Mouse (Mus musculus): ENCODE data around the gene 1700012P22Rik. TPM values are rescaled to one million over a fixed set of nuclear protein-coding genes. Genes with fewer than 3 reads are reported as not detected.
A peak's percentile ranks its signal among the peaks of the same experiment; 100 is the strongest.

1700012P22Rik gene
- polyA plus RNA-seq, 1 experiment from 2014 or later: not detected

DNA sequence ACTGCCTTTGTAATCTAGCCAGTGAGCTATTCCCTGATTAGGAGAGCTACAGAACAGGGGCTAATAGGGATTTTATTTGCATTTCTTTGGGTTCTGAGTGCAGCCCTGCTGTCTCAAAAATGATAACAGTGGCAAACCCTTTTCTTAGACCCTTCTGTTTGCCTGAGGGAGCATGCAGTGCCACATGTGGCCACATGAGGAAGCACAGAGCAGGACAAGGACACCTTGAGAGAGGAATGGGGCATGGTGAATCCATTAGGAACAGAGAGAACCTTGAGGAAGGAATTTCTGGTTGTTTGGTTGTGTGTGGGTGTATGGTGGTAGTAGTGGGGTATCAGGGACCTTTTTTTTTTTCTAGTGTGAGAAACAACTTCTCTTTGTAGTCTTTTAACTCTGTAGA, 17.9 kb downstream of the 1700012P22Rik start:
- ChIA-PET POLR2A (no interaction called here), CTCF (interaction anchor here (1.2 kb wide), 1 partner anchor 9 kb away, joined by 3 read pairs; no protein-coding TSS in a partner anchor)
- DNase-seq (ENCODE audit: low read depth, low spot score): no peak
- no peak for ATAC-seq
- in situ Hi-C loops (cut with MboI; ENCODE audit: low pct_unique_long_range_greater_than_20kb): loop anchor here (25.0 kb wide), 1 partner anchor 892 kb away; the partner anchor contains the start of gene Tnfrsf8
- peak; percentile 53 for TF ChIP-seq CTCF (IDR thresholded peaks at IDR 0.05)
- H3K27me3 ChIP-seq: no peaks in the 10 kb centered on the region

DNA sequence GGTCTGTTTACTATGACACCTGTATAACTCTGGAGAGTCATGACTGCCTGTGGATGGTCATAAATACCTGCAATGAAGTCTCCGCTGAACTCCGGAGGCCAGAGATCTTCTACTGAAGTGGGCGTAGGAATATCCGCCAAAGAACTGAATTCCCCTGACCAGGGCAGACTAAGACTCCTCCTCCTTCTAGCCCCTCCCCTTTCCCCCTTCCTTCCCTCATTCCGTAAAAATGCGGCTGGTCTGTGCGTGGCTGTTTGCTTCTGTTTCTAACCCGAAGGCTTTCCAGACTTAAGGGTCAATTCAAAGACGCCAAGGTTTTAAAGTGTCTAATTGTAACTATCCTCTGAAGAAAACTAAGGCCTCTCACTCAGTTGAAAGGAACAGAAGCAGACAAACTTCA, 30.3 kb downstream of the 1700012P22Rik start, which contains the start of gene Pramef12:
TSS of gene Pramef12 (minus strand) at position 175 of the 400 bp plus-strand sequence.
- ATAC-seq (no peak), DNase-seq (ENCODE audit: low read depth, low spot score) (no peak)
- in situ Hi-C loops (cut with MboI; ENCODE audit: low pct_unique_long_range_greater_than_20kb): loop anchor here (25.0 kb wide), 1 partner anchor 904 kb away; the partner anchor contains the start of gene Tnfrsf8
- TF ChIP-seq CTCF (IDR thresholded peaks at IDR 0.05): no peak
- H3K27me3 ChIP-seq: no peaks in the 10 kb centered on the region
- CTCF ChIA-PET: no interaction called here
- POLR2A ChIA-PET: no interaction called here

DNA sequence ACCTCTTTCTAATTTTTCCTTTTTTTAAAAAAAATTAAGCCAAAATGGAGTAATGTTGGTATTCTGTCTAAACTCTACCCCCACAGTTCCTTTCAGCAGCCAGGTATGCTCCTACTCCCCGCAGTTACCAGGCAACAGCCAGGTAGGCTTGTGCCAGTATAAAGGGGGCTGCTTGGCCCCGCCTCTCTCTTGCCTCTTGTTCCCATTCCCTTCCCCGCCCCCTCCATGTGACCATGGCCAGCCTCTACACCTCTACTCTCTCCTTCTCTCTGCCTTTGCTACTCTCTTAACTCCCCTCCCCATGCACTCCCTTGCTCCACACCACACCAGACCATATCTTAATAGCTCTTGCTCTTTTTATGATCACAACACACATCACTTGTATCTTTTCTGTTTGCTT, 32.3 kb downstream of the 1700012P22Rik start:
- ATAC-seq: no peak
- CTCF ChIA-PET: no interaction called here

DNA sequence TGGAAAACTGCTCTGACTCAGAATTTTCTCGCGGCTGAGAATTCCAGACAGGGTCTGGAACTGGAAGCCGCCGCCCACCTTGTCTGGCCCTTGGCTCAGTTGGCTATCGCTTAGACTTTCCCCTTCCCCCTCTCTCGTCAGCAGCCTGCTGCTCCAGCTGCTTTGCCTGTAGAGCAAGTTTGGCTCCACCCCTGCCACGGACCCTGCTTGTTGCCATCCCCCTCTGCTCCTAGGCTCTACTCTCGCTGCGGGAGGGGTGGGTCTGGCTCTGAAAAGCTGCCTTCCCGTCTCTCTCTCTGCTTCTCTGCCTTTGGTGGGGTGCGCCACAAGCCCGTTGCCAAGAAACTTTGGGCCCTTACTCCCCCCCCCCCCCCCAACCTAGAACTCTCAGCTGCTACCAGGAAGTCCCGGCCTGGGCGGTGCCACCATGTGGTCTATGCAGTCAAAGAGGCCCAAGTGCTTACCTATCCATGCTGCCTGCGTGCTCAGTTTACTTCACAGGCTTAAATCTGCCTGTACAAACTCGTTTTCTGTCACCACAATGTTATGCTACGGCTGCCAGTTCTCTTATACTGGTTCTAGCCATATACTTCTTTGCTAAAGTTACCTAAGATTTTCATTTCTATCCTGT, 34.0 kb downstream of the 1700012P22Rik start:
- CTCF ChIA-PET: no interaction called here
- DNase-seq (ENCODE audit: low read depth, low spot score) (no peak), ATAC-seq (no peak)
- POLR2A ChIA-PET: no interaction called here
- in situ Hi-C loops (cut with MboI; ENCODE audit: low pct_unique_long_range_greater_than_20kb): loop anchor here (25.0 kb wide), 1 partner anchor 908 kb away; the partner anchor contains the start of gene Tnfrsf8
- no peaks in the 10 kb centered on the region for H3K27me3 ChIP-seq
- no peak for TF ChIP-seq CTCF (IDR thresholded peaks at IDR 0.05)

More for the DNA sequence above, 32.3 kb downstream of the 1700012P22Rik start:
- no peaks in the 10 kb centered on the region for H3K27me3 ChIP-seq
- no peak for TF ChIP-seq CTCF (IDR thresholded peaks at IDR 0.05)
- POLR2A ChIA-PET: no interaction called here
- DNase-seq (ENCODE audit: low read depth, low spot score): no peak
- in situ Hi-C loops (cut with MboI; ENCODE audit: low pct_unique_long_range_greater_than_20kb): loop anchor here (25.0 kb wide), 1 partner anchor 906 kb away; the partner anchor contains the start of gene Tnfrsf8

DNA sequence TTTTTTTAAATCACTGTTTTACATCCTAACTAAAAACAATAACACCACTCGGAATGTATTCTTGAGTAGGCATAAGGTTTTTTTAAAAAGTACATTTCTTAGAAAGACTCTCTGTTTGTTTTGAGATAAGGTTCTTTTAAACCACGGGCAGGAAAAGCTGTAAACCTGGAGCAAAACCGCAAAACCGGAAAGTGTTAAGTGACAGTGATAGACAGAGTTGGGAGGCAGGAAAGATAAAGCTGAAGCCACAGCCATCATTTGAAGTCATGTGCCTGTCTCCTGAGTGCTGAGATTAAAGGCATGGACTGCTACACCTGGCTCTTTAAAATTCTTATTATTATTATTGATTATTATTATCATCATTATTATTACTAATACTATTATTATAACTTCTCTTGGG, 35.9 kb downstream of the 1700012P22Rik start:
- in situ Hi-C loops (cut with MboI; ENCODE audit: low pct_unique_long_range_greater_than_20kb): loop anchor here (25.0 kb wide), 1 partner anchor 910 kb away; the partner anchor contains the start of gene Tnfrsf8
- CTCF ChIA-PET: no interaction called here
- DNase-seq (ENCODE audit: low read depth, low spot score) (no peak), ATAC-seq (no peak)
- no peak for TF ChIP-seq CTCF (IDR thresholded peaks at IDR 0.05)
- H3K27me3 ChIP-seq: no peaks in the 10 kb centered on the region
- POLR2A ChIA-PET: no interaction called here

DNA sequence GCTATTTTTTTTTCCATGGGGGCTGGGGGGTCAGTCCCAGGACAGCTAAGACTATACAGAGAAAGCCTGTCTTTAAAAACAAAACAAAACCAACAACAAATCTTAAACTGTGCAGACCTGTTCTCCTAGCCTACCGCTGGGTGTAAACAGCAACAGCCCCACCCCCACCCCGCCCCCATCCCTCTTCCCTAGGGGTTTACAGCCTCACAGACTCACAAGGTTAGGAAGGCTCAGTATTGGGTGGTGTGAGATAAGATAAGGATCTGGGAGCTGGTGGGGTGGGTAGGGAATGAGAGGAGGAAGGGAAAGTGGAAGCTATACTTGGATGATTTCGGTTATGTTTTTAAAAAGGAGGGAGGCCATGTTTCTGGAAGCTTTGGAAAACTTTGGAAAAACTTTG, 42.3 kb downstream of the 1700012P22Rik start:
- POLR2A ChIA-PET: no interaction called here
- in situ Hi-C loops (cut with MboI; ENCODE audit: low pct_unique_long_range_greater_than_20kb): no loop called here
- ATAC-seq (no peak), DNase-seq (ENCODE audit: low read depth, low spot score) (no peak)
- no peak for TF ChIP-seq CTCF (IDR thresholded peaks at IDR 0.05)
- no peaks in the 10 kb centered on the region for H3K27me3 ChIP-seq
- CTCF ChIA-PET: no interaction called here

DNA sequence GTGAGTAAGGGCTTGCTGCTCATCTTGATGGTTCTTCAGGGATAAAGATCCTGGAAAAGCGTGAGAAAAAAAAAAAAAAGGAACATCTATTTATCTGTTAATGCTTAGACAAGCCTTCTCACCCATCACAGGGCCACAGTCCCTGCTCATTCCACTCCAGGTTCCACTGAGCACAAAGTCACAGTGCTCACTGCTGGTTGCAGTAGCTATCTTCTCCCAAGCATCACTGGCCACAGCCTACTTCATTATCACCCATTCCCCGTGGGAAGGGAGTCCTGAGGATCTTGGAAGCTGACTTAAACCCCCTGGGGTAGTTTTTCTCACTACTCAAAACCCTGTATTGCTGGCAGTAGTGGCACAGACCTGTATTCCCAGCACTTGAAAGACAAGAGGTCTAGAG, 60.7 kb downstream of the 1700012P22Rik start, which contains the start of gene Pramef20:
TSS of gene Pramef20 (minus strand) at position 23 of the 400 bp plus-strand sequence.
- TF ChIP-seq CTCF (IDR thresholded peaks at IDR 0.05): no peak
- CTCF ChIA-PET: no interaction called here

More for the DNA sequence above, 60.7 kb downstream of the 1700012P22Rik start, which contains the start of gene Pramef20:
- ATAC-seq: no peak
- POLR2A ChIA-PET: no interaction called here
- H3K27me3 ChIP-seq: no peaks in the 10 kb centered on the region
- in situ Hi-C loops (cut with MboI; ENCODE audit: low pct_unique_long_range_greater_than_20kb): no loop called here
- no peak for DNase-seq (ENCODE audit: low read depth, low spot score)

Other genes starting within 250 kb of the 1700012P22Rik start
- gene Oog2, start 248.1 kb downstream of the 1700012P22Rik start, polyA plus RNA-seq (2021): not detected
- gene C87977, start 225.5 kb downstream of the 1700012P22Rik start, polyA plus RNA-seq (2021): not detected
- gene Pramel5, start 158.3 kb downstream of the 1700012P22Rik start, polyA plus RNA-seq (2021): not detected
- gene Gm13128, start 108.5 kb downstream of the 1700012P22Rik start, polyA plus RNA-seq (2021): not detected
- gene Gm13119, start 80.8 kb downstream of the 1700012P22Rik start, polyA plus RNA-seq (2021): 0.04 TPM
- not detected for gene Pramef20, start 60.8 kb downstream of the 1700012P22Rik start, polyA plus RNA-seq (2021)
- gene Pramef12, start 30.3 kb downstream of the 1700012P22Rik start, polyA plus RNA-seq (2021): 0.04 TPM
- not detected for gene Gm9944, start 14.5 kb upstream of the 1700012P22Rik start, polyA plus RNA-seq (2021)
- not detected for gene Aadacl3, start 25.0 kb upstream of the 1700012P22Rik start, polyA plus RNA-seq (2021)
- gene 9430007A20Rik, start 81.0 kb upstream of the 1700012P22Rik start, polyA plus RNA-seq (2021): not detected
- gene Gm13124, start 126.4 kb upstream of the 1700012P22Rik start, polyA plus RNA-seq (2021): not detected
- not detected for gene Aadacl4, start 174.9 kb upstream of the 1700012P22Rik start, polyA plus RNA-seq (2021)
- gene Gm436, start 247.6 kb upstream of the 1700012P22Rik start, polyA plus RNA-seq (2021): not detected

Measured in Patski (cell line).